Mouse (Mus musculus): ENCODE data around the gene Plppr3. TPM values are rescaled to one million over a fixed set of nuclear protein-coding genes. Genes with fewer than 3 reads are reported as not detected.

Plppr3 gene
- polyA plus RNA-seq, 1 experiment from 2014 or later, result 142 TPM

DNA sequence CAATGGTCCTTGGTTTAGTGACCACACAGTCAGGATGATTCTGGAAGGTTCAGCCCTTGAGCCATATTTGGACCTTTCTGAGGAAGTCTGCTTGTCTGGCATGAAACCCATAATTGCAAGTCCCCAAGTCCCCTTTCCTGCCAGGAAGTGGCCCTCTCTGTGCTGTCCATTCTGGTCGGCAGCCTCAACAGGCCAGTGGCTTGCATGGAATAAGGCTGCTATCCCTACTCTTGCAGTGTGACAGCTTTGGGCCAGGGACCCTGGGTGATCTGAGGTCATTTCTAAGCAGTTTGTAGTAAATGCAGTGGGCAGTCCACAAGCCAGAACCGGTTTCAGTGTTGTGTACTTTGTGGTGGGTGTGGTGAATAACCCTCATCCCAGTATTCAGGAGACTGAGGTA lies 36.3 kb downstream of the Plppr3 start:
- no peaks in the 10 kb centered on the region for H3K36me3 ChIP-seq
- no peaks in the 10 kb centered on the region for H3K9me3 ChIP-seq
- whole genome bisulfite sequencing, result 59% methylated on average over 2 of the region's 2 CpGs
- no peak for ATAC-seq (ENCODE audit: low FRiP score, low read depth)
- H3K27ac ChIP-seq, result no peak overlapping the region
- H3K4me3 ChIP-seq, result no peak overlapping the region
- H3K9ac ChIP-seq, result no peak overlapping the region
- peaks cover 25% of the 10 kb centered on the region for H3K4me1 ChIP-seq
- no peak overlapping the region for H3K4me2 ChIP-seq (replicated peaks)
- H3K27me3 ChIP-seq, result no peaks in the 10 kb centered on the region

GRCm38 (mm10) chr10:79836918-79837317 lies 37.5 kb downstream of the Plppr3 start:
- no peak overlapping the region for H3K27ac ChIP-seq
- 93% methylated on average over 3 of the region's 3 CpGs for WGBS
- H3K36me3 ChIP-seq, result no peaks in the 10 kb centered on the region
- H3K9me3 ChIP-seq, result no peaks in the 10 kb centered on the region
- no peak for ATAC-seq (ENCODE audit: low FRiP score, low read depth)
- no peak overlapping the region for H3K4me3 ChIP-seq
- no peaks in the 10 kb centered on the region for H3K27me3 ChIP-seq
- H3K4me1 ChIP-seq, result peaks cover 18% of the 10 kb centered on the region
- H3K9ac ChIP-seq, result no peak overlapping the region
- H3K4me2 ChIP-seq (replicated peaks), result no peak overlapping the region

- peak; percentile 51 for ATAC-seq (ENCODE audit: low FRiP score, low read depth)
- WGBS, result 19% methylated on average over 9 of the region's 9 CpGs
- no peak overlapping the region for H3K4me2 ChIP-seq (replicated peaks)
- H3K27ac ChIP-seq, result no peak overlapping the region
- H3K9ac ChIP-seq, result no peak overlapping the region
- H3K4me1 ChIP-seq, result peaks cover 13% of the 10 kb centered on the region; the same call in 1 of the 2 replicates
- no peaks in the 10 kb centered on the region for H3K36me3 ChIP-seq
- H3K27me3 ChIP-seq, result no peaks in the 10 kb centered on the region
- no peaks in the 10 kb centered on the region for H3K9me3 ChIP-seq
- H3K4me3 ChIP-seq, result no peak overlapping the region
These were observed 39.5 kb downstream of the Plppr3 start for GRCm38 (mm10) chr10:79834769-79835398.

- WGBS, result 76% methylated on average over 9 of the region's 9 CpGs
- ATAC-seq (ENCODE audit: low FRiP score, low read depth), result no peak
- Histone ChIP-seq H3K4me2 (replicated peaks) (no peak overlapping the region), H3K9ac (no peak overlapping the region), H3K27ac (no peak overlapping the region), H3K4me1 (peaks cover 13% of the 10 kb centered on the region; the same call in 1 of the 2 replicates), H3K9me3 (no peaks in the 10 kb centered on the region), H3K36me3 (no peaks in the 10 kb centered on the region), H3K4me3 (no peak overlapping the region), H3K27me3 (no peaks in the 10 kb centered on the region)
These were observed 41.6 kb downstream of the Plppr3 start for GRCm38 (mm10) chr10:79832786-79833181.

DNA sequence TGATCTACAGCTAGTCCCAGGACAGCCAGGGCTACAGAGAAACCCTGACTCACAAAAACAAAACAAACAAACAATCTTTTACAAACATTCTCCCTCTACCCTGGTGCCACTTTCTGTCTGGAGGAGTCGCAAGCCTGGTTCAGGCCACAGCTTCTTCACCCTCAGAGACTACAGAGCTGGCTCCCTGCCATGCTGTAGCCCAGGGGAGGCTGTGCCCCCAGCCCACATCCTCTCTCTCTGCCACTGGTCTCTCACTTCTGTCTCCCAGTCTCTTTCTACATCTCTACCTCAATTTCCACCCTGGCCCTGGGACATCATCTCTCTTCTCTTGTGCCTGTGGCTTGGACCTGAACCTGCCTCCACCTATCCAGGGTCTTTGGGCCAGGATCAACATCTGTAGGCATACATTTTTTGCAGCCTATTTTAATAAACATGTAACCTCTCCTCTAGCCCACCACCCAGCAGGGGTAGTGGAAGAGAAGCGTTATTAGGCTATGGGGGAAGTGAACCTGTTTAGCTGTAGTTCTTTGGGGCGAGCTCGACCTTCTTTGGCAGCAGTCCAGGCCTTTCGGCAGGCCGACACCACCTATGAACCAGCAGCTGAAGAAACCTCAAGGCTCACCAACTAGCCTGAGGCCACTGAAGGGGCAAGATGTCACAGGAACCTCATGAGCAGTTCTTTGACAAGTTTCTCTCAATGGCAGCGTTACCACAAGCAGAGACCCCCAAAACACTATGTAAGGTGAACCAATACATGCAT lies 42.2 kb downstream of the Plppr3 start:
- Histone ChIP-seq H3K4me2 (replicated peaks) (no peak overlapping the region), H3K4me1 (peaks cover 13% of the 10 kb centered on the region; the same call in 1 of the 2 replicates), H3K9me3 (no peaks in the 10 kb centered on the region), H3K27ac (no peak overlapping the region), H3K36me3 (no peaks in the 10 kb centered on the region), H3K27me3 (no peaks in the 10 kb centered on the region), H3K9ac (no peak overlapping the region), H3K4me3 (no peak overlapping the region)
- WGBS, result 60% methylated on average over 7 of the region's 7 CpGs
- ATAC-seq (ENCODE audit: low FRiP score, low read depth), result no peak

GRCm38 (mm10) chr10:79831583-79831982 lies 42.9 kb downstream of the Plppr3 start:
- no peaks in the 10 kb centered on the region for H3K27me3 ChIP-seq
- H3K9ac ChIP-seq, result no peak overlapping the region
- no peak overlapping the region for H3K4me3 ChIP-seq
- H3K27ac ChIP-seq, result no peak overlapping the region
- H3K4me1 ChIP-seq, result peaks cover 13% of the 10 kb centered on the region; the same call in 1 of the 2 replicates
- H3K9me3 ChIP-seq, result no peaks in the 10 kb centered on the region
- WGBS, result 76% methylated on average over 3 of the region's 3 CpGs
- no peak overlapping the region for H3K4me2 ChIP-seq (replicated peaks)
- no peaks in the 10 kb centered on the region for H3K36me3 ChIP-seq
- no peak for ATAC-seq (ENCODE audit: low FRiP score, low read depth)

- peaks cover 21% of the 10 kb centered on the region for H3K4me1 ChIP-seq
- no peaks in the 10 kb centered on the region for H3K27me3 ChIP-seq
- 65% methylated on average over 6 of the region's 6 CpGs for WGBS
- H3K9ac ChIP-seq, result no peak overlapping the region
- H3K27ac ChIP-seq, result no peak overlapping the region
- no peaks in the 10 kb centered on the region for H3K9me3 ChIP-seq
- H3K36me3 ChIP-seq, result peaks cover 17% of the 10 kb centered on the region
- H3K4me2 ChIP-seq (replicated peaks), result no peak overlapping the region
- ATAC-seq (ENCODE audit: low FRiP score, low read depth), result no peak
- H3K4me3 ChIP-seq, result no peak overlapping the region
These were observed 50.0 kb downstream of the Plppr3 start for GRCm38 (mm10) chr10:79824413-79824812.

GRCm38 (mm10) chr10:79823011-79823410 lies 51.4 kb downstream of the Plppr3 start:
- no peaks in the 10 kb centered on the region for H3K9me3 ChIP-seq
- H3K36me3 ChIP-seq, result peaks cover 25% of the 10 kb centered on the region
- no peak overlapping the region; the same call in 1 of the 2 replicates for H3K4me2 ChIP-seq (replicated peaks)
- 70% methylated on average over 6 of the region's 6 CpGs for WGBS
- no peaks in the 10 kb centered on the region for H3K27me3 ChIP-seq
- H3K9ac ChIP-seq, result peak overlapping the region; percentile 2; the same call in 1 of the 2 replicates
- no peak for ATAC-seq (ENCODE audit: low FRiP score, low read depth)
- no peak overlapping the region for H3K4me3 ChIP-seq
- peaks cover 21% of the 10 kb centered on the region for H3K4me1 ChIP-seq
- H3K27ac ChIP-seq, result peak overlapping the region; percentile 44; the same call in 1 of the 2 replicates

DNA sequence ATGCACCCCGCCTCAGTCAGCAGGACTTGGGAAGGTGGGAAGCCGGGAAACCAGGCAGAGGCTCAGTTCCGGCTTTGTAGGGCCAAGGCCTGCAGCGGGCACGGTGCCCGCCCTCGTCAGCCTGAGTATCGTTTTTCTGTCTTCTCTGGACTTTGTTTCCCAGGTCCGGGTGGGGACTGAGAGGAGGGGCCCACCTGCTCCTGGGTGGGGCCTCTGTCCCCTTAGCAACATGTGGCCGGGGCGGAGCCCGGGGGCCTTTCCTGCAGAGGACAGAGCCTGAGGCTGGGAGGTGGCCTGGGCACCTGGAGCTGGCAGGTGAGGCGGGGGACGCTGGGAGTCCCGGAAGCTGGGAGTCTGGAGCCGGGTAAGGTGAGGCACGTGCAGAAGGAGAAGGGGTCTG lies 52.1 kb downstream of the Plppr3 start:
- Histone ChIP-seq H3K4me1 (peaks cover 21% of the 10 kb centered on the region), H3K27ac (no peak overlapping the region), H3K9ac (peak overlapping the region; percentile 58), H3K4me3 (no peak overlapping the region), H3K27me3 (no peaks in the 10 kb centered on the region), H3K4me2 (replicated peaks) (peak overlapping the region; percentile 45), H3K36me3 (peaks cover 25% of the 10 kb centered on the region), H3K9me3 (no peaks in the 10 kb centered on the region)
- ATAC-seq (ENCODE audit: low FRiP score, low read depth), result peak; percentile 17; the same call in 1 of the 2 replicates
- WGBS, result 31% methylated on average over 17 of the region's 17 CpGs

- H3K27me3 ChIP-seq, result no peaks in the 10 kb centered on the region
- no peak overlapping the region for H3K9ac ChIP-seq
- H3K4me2 ChIP-seq (replicated peaks), result no peak overlapping the region
- H3K36me3 ChIP-seq, result peaks cover 31% of the 10 kb centered on the region
- peaks cover 21% of the 10 kb centered on the region for H3K4me1 ChIP-seq
- 86% methylated on average over 12 of the region's 12 CpGs for WGBS
- no peak overlapping the region for H3K4me3 ChIP-seq
- H3K9me3 ChIP-seq, result no peaks in the 10 kb centered on the region
- no peak overlapping the region for H3K27ac ChIP-seq
- no peak for ATAC-seq (ENCODE audit: low FRiP score, low read depth)
These were observed 52.7 kb downstream of the Plppr3 start for GRCm38 (mm10) chr10:79821731-79822130.

DNA sequence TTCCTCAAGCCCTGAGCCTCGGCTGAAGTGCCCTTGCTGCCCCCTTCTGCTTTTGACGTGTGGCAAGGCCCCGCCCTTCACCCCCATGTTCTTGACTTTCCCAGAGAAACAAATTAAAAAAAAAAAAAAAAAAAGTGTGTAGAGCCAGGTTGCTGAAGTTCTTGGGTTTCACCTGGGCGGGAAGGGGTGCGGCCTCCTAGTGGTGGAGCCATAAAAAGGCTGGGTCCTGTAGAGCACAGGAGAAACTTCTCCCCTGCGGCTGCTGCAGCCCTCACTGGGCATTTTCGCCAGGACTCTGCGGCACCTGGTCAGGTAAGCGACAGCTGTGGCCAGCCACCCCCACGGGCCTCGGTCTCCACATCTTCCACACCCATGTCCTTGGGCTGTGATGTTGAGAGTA lies 53.7 kb downstream of the Plppr3 start, which contains the start of gene Misp:
Gene Misp, plus strand, starts transcription at position 208 of the 400 bp plus-strand sequence.
- Histone ChIP-seq H3K9me3 (no peaks in the 10 kb centered on the region), H3K4me1 (peaks cover 21% of the 10 kb centered on the region), H3K4me2 (replicated peaks) (no peak within 1 kb of the TSS), H3K27me3 (no peaks in the 10 kb centered on the region), H3K36me3 (peaks cover 41% of the 10 kb centered on the region), H3K27ac (no peak within 1 kb of the TSS), H3K9ac (no peak within 1 kb of the TSS), H3K4me3 (no peak within 1 kb of the TSS)
- WGBS, result 57% methylated on average over 11 of the region's 11 CpGs
- ATAC-seq (ENCODE audit: low FRiP score, low read depth), result no peak

DNA sequence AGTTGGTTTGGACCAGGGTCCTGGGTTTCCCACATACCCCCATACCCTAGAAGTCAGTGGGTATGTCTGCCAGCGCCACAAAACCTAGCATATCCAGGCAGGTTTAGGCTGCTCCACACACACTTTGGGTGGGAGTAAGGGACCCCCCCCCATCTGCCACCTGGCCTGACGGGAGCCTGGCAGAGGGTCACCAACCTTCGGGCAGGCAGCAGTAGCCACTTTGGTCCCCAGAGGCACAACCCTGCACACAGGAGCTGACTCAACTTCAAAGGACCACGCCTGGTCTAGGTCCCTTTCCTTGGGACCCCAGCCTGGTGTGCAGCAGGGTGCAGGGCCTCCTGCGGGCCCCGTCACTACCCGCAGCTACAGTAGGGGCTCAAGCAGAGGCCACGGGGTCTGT lies 54.2 kb downstream of the Plppr3 start:
- Histone ChIP-seq H3K36me3 (peaks cover 46% of the 10 kb centered on the region), H3K27me3 (no peaks in the 10 kb centered on the region), H3K27ac (no peak overlapping the region), H3K4me2 (replicated peaks) (no peak overlapping the region), H3K9ac (no peak overlapping the region), H3K4me1 (peaks cover 21% of the 10 kb centered on the region), H3K9me3 (no peaks in the 10 kb centered on the region), H3K4me3 (no peak overlapping the region)
- 81% methylated on average over 8 of the region's 8 CpGs for WGBS
- no peak for ATAC-seq (ENCODE audit: low FRiP score, low read depth)

All from limb, embryonic 13.5 days (tissue).